Mouse (Mus musculus) bone marrow macrophage, adult 2 months (primary cell): ENCODE data around the gene Sept6.

Source experiments
- CTCF ChIP-seq: IDR thresholded peaks from 2 replicates; pipeline ENCODE4 v1.5.1; 2012; ENCODE audit warnings: low read depth, mild to moderate bottlenecking, low read length, moderate library complexity
- POLR2A ChIP-seq: IDR thresholded peaks from 2 replicates; pipeline ENCODE4 v1.6.1; 2012; ENCODE audit warnings: mild to moderate bottlenecking, low read depth, low read length, borderline replicate concordance

DNA sequence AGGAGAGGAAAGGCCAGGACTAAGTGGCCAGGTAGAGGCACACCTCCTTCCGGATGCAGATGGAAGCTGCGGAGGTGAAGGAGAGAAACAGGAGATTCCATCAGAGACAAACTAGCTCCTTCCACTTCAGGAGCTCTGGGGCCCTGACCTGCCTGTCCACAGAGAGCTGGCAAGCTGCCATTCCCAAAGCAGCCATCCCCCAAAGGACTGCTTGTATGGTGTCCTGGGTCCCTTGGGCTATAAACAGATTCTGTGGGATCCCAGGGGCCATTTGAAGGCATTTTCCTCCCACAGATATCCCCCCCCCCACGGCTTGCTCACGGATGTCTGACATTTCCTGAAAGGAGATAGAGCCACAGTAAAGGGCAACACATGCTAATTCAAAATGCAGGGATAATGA lies 62.8 kb downstream of the Sept6 start:
- TF ChIP-seq CTCF (no peak), POLR2A (no peak)
